Mouse (Mus musculus) 416B (cell line): Measurements from ENCODE around the gene Maco1.

Experiments used
- DNase-seq: peaks from one replicate; pipeline ENCODE4 v3.0.0; 2011; ENCODE audit warnings: low read depth

Maco1 gene

GRCm38 (mm10) chr4:134772805-134773674 is 80.1 kb downstream of the Maco1 start:
- peak; percentile 86 for DNase-seq

DNA sequence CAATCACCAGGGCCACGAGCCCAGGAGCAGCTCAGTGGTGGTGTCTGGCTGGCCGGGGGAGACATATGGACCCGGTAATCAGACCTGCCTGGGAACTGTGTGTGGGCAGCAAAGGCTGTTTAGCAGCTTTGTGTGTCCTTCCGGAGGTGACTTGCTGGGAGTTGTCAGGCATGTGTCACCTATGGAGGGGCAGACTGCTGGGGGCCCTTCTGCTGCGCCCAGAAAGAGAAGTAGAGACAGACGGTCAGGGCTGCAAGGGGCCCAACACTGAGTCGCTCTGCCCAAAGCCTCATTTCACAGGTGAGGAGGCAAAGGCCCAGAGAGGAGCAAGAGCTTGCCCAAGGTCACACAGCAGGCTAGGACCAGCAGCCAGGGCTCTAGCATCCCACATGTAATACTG is 83.3 kb downstream of the Maco1 start:
- no peak for DNase-seq

DNA sequence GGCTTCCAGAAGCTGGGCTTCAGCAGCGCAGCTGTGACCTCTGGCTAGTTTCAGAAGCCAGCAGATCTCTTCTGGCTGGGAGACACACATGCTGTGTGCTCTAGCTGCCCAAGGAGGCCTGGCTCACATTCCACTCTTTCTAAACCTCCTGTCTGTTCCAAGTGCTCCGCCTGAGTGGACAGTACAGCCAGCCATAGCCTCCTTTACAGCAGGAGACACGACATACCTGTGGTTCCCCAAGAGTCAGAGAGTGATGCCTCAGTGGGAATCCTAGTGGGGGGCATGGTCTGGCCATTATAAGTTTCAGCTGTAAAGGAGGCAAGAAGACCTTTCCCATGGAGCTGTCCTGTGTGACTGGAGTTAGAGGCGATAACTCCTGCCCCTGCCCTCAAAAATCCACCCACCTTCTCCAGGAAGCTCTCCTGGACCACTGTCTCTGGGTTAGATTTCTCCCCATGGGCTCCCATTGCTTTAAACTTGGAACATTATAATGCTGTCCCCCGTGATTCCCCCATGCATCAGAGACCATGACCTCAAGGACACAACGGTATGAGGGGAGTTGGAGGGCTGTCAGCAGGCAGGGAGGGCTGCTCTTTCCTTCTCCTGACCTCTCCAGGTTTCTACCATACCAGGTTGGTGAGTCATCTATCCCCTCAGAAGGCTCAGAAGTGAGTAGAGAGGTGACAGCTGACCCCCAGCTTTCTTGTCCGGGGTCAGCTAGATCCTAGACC is 83.9 kb downstream of the Maco1 start:
- no peak for DNase-seq

DNA sequence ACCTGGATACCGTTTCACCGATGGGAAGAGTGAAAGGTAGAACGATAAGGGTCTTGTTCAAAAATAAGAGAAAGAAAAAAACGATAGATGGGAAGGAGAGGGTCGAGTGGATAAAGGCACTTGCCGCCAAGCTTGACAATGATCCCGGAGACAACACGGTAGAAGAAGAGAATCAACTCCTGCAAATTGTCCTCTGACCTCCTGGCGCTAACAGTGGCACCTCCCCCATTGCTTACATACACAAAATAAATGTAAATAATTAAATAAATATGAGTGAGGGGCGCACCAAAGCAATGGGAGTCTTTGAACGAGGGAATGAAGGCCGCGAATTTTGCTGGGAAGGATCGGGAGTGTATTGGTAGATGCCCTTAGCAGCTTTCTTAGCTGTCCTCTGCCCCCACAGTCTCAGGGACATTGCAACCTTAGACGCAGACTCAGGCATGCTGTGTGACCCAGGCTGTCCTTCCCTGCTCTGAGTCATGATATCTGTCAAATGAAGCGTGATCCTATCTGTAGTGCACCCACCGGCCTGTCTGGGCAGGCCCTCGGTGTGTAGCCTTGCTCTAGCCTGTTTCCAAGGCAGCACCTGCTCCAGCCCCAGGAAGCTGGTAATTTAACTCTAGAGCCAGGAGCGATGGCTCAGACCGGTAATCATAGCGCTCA is 84.8 kb downstream of the Maco1 start:
- peak; percentile 76 for DNase-seq

GRCm38 (mm10) chr4:134767426-134768225 is 85.5 kb downstream of the Maco1 start, which contains the start of gene Ldlrap1:
Ldlrap1 (minus strand) TSS chr4:134768024.
- DNase-seq = peak; percentile 71

- DNase-seq = no peak
Measured at GRCm38 (mm10) chr4:134766904-134767425, 86.2 kb downstream of the Maco1 start.

DNA sequence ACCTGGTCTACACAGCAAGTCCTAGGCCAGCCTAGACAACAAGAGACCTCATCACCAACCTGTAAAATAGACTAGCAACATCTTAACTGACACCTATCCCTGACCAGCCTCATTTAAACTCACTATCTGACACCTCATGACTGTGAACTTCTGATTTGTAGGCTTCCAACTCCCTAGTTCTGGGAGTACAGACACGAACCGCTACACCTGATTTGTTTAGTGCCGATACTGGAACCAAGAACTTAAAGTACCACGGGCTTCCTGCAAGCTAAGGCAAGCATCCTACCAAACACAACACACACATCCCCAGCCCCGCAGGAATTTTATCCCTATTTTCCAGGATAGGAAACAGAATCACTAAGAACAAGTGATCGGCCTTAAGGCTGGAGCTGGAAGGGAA is 86.9 kb downstream of the Maco1 start:
- DNase-seq = no peak

DNA sequence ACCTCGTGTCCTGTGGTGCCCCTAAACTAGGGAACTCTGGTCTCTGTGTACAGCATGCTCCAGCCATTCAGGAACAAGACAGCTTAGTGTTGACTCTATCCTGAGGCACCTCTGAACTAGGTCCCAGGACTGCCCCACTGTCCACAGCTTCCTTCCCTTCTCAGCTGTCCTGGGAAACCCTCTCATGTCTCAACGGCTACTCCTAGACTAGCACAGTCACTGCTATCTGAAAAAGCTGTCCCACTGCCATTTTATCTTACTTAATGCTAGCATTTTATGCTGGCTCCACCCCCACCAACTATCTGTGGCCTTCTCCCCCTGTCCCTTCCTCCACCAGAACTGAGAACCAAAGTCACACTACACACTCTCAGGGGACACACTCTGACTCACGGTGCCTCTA is 88.8 kb downstream of the Maco1 start:
- DNase-seq = peak; percentile 59

DNA sequence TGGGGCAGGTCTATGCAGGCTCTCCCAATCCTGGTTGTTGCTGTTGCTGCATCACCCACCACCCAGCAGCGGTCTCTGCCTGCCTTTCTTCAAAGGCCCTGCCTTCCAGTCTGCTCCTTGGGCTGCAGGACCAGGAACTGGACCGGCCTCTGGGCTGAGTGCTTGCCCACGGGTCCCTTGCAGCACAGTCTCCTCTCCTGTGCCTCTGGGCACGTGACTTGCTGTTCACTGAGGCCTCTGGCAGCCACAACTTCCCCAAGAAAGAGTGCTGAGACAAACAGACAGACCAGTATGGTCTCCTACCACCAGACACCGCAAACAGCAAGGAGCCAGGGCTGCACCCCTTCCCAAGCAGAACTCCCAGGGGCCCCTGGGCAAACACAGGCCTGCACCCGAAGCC is 90.8 kb downstream of the Maco1 start:
- DNase-seq = peak; percentile 85

DNA sequence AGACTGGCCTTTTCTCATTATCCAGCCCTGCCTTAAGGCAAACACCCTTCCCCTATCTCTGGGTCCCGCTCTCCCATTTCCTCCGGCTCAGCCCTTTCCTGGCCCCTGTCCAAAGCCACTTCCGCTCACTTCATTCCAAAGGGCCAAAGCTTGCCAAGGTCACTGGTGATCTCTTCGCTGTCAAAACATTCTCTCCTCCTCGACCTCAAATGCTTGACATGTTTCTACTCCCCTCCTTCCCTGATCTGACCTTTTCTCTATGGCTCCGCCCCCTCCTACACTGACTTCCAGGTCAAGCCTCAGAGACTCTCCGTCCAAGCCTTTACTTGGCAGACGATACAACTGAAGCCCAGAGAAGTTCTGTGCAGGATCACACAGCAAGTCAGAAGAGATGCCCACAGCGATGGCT is 92.3 kb downstream of the Maco1 start:
- peak; percentile 87 for DNase-seq

DNA sequence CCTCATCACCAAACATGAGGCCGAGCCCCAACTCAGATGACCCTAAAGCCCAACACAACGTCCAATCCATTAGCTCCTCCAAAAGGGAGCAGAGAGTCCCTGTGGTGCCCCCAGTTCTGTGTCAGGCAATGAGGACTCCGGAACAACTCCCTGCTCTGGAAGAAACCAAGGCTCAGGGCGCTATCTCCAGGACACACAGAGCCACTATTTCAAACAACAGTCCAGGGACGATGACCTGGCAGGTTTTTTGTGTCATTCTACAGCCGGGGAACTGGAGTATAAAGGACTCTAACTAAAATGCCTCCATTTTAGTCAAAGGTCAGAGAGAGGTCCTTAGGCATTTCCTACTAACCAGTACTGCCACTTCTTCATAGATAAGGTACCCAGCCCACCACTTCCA is 92.9 kb downstream of the Maco1 start:
- no peak for DNase-seq

GRCm38 (mm10) chr4:134759564-134759963 is 93.6 kb downstream of the Maco1 start:
- DNase-seq = no peak

GRCm38 (mm10) chr4:134758922-134759321 is 94.2 kb downstream of the Maco1 start:
- no peak for DNase-seq

GRCm38 (mm10) chr4:134758367-134758766 is 94.8 kb downstream of the Maco1 start:
- peak; percentile 79 for DNase-seq

DNA sequence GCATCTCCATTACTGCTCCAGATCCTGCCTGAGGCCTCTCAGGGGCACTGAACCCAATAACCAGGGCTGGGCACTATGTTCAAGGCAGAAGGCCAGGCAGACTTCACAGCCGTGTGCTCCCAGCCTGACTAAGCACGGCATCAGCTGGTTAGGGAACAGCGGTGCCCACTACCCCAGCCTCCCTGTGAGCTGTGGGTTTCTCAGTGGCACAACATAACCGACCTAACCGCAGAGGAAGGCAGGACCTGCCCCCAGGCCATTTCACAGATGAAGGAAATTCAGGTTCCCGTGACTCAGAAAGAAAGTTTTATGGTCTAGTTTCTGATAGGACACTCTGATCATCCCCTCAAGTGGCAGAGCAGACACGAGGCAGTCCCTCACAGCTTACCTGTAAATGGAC is 96.2 kb downstream of the Maco1 start:
- peak; percentile 85 for DNase-seq

GRCm38 (mm10) chr4:134754941-134755340 is 98.2 kb downstream of the Maco1 start:
- DNase-seq = no peak

DNA sequence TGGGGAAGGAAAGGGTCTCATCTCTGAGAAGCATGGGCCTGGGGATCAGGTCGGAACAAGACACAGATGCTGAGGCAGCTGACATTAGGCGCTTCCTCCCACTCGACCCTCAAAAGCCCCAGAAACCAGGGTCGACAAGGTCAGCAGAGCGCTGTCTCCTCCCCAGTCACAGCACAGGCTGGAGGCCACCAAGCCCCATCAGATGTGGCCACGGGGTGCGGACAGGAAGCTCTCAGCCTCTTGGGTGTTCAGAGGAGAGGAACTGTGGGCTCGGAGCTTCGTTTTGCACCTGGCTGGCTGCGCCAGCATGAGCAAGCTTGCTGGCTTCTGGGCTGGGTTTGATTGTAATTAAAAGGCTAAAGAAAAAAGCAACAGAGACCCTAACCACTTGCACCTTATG is 98.8 kb downstream of the Maco1 start:
- peak; percentile 41 for DNase-seq

DNA sequence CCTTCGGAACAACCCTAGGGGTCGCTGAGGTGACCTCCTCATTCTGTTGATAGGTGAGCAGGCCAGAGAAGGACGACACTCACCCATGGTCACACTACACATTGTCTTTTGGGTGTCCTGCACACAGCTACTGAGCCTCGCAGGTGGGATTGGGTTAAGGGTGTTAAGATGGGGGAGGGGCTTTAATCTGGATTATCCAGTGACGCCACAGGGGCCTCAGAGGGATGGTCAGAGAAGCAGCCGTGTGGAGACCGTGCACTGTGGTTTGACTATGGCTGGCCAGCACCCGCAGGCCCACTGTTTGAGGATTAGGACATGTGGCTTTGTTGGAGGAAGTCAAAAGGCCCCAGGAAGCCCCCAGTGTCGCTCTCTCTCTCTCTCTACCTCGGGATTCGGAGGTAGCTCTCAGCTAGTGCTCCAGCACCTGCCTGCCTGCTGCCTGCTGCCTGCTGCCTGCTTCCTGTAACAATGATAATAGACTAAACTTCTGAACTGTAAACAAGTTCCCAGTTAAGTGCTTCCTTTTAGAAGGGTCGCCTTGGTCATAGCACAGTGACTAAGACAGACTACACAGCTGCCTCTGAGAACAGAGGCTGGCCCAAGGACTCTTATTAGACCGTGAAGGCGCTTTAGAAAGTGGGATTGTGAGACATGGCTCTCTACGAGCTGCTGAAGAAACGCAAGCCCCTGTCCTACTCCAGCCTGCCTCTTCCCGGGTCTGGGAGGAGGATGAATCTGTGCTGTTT is 99.5 kb downstream of the Maco1 start:
- peak; percentile 81 for DNase-seq

- no peak for DNase-seq
Measured at GRCm38 (mm10) chr4:134752911-134753426, 100.2 kb downstream of the Maco1 start.
